In genomic region chrX:6517217-6517616, GRCm38 (mm10) we compare ENCODE assay signal across 20 mouse cellular contexts.
DNase-seq lines count a peak whose midpoint lies in the region; ATAC-seq and TF ChIP-seq lines count a peak whose summit lies in the region.
"Had no signal": no experiment of that assay in that cellular context is flagged by ENCODE, and none has a peak within 500 bp of the region (broad histone marks: within the 10 kb centered on the region; RNA-seq: fewer than 3 reads in every experiment).

No protein-coding gene starts in this region.

- CTCF ChIA-PET in Patski (lab: Charles Lee): no interaction called here

- in situ Hi-C loops in Patski (cut with MboI; ENCODE audit: low pct_unique_long_range_greater_than_20kb): no loop called here

- POLR2A ChIA-PET in Patski (lab: Charles Lee): no interaction called here

- DNase-seq in 3134 (ENCODE audit: extremely low read depth, insufficient read length, low spot score) (peak; percentile 4), Patski (ENCODE audit: low read depth, low spot score) (no peak)
- peak; percentile 46 for DNase-seq in Muller cell, postnatal 12 days (ENCODE audit: inconsistent ontology term)
- no peak for DNase-seq in right cerebral cortex, adult 2 months (ENCODE audit: low spot score in 2 of 2)
- no peak for DNase-seq in left cerebral cortex, adult 18-20 months (ENCODE audit: low spot score in 2 of 2)
- DNase-seq: adrenal gland, adult 2 months; adrenal gland, postnatal 10 days; adrenal gland, postnatal 25 days; B cell, adult 2 months; cerebellum, adult 11-12 months; cerebellum, adult 2 months; cerebellum, adult 9-10 months; cerebellum, postnatal 10 days; cerebellum, postnatal 25 days; forebrain, postnatal 0 days had no signal

- H3K27me3 ChIP-seq in Patski: no peaks in the 10 kb centered on the region
- H3K27me3 ChIP-seq: CH12.LX; embryonic facial prominence, embryonic 12.5 days; forebrain, embryonic 13.5 days; forebrain, embryonic 15.5 days had no signal

- peak; percentile 79 for ATAC-seq in Patski
- ATAC-seq: CD4-positive, CD25-positive, alpha-beta regulatory T cell, adult 4 months; forebrain, embryonic 13.5 days; forebrain, embryonic 15.5 days; forebrain, postnatal 0 days had no signal

- no peak for TF ChIP-seq CTCF in Patski (IDR thresholded peaks at IDR 0.05)

Comparison
In these comparisons a context has a peak if more than half of its experiments do, and no peak if none do; other contexts are left out.
1. DNase-seq: peak in 3134 (single experiment) and Muller cell, postnatal 12 days (single experiment); none in Patski (single experiment), right cerebral cortex, adult 2 months (0 of 2) and left cerebral cortex, adult 18-20 months (0 of 2).